Mouse (Mus musculus): Measurements from ENCODE around the gene Mov10l1.

Mov10l1 gene

GRCm38 (mm10) chr15:89098616-89099015 lies 115.9 kb downstream of the Mov10l1 start:
- in situ Hi-C loops (cut with MboI; ENCODE audit: low pct_unique_long_range_greater_than_20kb in 1 of 2, low sequenced_read_pairs in 2 of 2, unreplicated experiment in 1 of 2): no loop called here

DNA sequence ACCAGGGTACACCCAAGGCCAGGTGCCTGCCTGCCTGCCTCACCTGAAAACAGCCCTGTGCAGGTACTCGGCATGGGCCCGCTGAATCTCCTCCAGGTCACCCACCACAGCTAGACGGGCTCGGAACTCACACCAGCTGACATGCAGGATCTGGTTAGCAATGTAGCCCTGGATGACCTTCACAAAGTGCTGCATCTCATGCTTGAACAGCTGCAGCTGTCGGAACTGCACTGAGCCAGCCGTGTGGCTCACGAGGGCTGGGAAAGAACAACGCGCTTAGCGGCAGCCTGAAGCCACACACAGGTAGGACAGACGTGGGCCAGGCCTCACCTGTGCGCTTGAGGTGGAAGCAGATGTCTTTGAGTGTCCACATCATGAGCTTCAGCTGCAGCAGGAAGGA lies 118.1 kb downstream of the Mov10l1 start:
- in situ Hi-C loops (cut with MboI; ENCODE audit: low pct_unique_long_range_greater_than_20kb in 1 of 2, low sequenced_read_pairs in 2 of 2, unreplicated experiment in 1 of 2): no loop called here

DNA sequence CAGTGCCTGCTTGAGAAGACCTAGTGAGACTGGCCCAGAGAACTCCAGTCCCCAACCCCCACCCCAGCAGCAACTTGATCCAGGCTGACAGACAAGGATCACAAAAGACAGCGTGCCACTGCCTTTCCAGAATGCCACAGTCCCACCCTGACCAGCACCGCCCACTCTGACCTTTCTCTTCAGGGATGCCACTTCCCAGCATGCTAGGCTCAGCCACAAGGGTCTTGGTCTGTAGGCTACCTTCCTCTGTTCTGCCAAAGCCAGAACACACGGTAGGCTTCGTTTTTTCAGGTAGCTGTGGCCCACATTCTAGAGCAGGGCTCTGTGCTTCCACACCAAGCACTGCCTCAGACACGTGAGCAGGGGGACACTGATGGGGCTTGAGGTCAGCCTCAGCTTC lies 119.9 kb downstream of the Mov10l1 start:
- in situ Hi-C loops (cut with MboI; ENCODE audit: low pct_unique_long_range_greater_than_20kb in 1 of 2, low sequenced_read_pairs in 2 of 2, unreplicated experiment in 1 of 2): no loop called here

- in situ Hi-C loops (cut with MboI; ENCODE audit: low pct_unique_long_range_greater_than_20kb in 1 of 2, low sequenced_read_pairs in 2 of 2, unreplicated experiment in 1 of 2): no loop called here
These were observed 121.2 kb downstream of the Mov10l1 start for GRCm38 (mm10) chr15:89103921-89104320.

GRCm38 (mm10) chr15:89104425-89104824 lies 121.7 kb downstream of the Mov10l1 start:
- in situ Hi-C loops (cut with MboI; ENCODE audit: low pct_unique_long_range_greater_than_20kb in 1 of 2, low sequenced_read_pairs in 2 of 2, unreplicated experiment in 1 of 2): no loop called here
